Mouse (Mus musculus): ENCODE results near the gene Gria1.

Gene Gria1

DNA sequence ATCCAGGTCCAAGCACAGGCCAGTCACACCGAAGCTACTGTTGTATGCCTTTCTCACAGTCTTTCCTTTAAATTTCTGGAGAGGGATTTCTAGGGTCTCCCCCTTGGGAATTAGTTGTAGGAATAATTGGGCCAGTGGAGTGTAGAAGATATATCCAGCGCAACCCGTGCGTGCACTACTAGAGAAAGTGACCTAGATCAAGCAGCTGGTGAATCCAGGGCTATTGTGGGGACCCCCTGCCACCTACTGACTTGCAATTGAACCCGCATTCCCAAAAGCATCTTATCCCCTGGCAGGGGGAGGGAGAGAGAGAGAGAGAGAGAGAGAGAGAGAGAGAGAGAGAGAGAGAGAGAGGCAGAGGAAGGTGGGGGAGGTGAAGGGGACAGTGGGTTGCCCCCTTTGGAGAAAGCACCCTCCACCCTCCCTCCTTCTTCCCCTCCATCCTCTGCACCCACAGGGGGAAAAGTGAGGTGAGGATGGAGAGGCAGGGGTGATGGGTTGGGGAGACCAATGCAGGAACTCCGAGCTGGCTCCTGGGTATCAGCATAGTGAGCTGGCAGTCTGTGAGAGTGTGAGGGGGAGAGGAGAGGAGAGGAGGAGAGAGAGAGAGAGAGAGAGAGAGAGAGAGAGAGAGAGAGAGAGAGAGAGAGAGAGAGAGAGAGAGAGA, at the start of gene Gria1:
TSS of gene Gria1 (plus strand) at position 364 of the 667 bp plus-strand sequence.
- no peak for DNase-seq (ENCODE audit: extremely low spot score, low read depth, low spot score)

DNA sequence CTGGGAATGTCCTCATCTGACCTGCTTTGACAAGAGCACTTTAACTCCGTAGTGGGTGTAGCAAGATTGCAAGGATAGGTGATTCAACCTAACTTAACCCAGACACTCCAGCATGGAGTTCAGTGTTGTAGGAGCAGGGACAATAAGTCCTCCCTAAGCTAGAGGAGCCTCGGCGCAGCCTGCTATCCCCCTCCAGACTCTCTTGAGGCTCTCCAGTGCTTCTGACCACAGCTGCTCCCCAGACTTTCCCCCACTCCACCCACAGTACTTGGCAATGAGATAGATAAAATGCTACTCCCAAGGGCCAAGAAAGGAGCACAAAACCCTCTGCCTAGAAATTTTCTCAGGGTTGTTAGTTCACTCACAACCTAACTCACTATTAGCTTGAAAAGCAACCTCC, 49.4 kb upstream of the Gria1 start:
- no peak for DNase-seq (ENCODE audit: extremely low spot score, low read depth, low spot score)

DNA sequence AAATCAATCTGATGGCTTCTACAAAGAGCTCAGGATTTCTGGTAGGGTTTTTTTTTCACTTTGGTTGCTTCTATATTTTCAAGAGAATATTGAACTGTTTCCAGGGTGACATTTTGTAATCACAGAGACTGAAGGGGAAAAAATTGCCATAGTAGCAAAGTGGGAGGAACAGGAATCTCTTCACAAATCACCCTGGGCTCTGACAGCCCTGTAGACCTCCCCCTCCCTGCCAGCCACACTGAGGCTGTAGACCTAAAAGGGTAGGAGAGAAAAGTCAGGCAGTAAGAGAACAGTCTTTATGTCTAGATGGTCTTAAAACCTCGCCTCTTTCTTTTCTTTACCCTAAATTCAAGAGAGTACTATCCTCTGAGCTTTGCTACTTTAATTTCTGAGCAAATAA, 38.4 kb upstream of the Gria1 start:
- DNase-seq (ENCODE audit: extremely low spot score, low read depth, low spot score) = no peak

DNA sequence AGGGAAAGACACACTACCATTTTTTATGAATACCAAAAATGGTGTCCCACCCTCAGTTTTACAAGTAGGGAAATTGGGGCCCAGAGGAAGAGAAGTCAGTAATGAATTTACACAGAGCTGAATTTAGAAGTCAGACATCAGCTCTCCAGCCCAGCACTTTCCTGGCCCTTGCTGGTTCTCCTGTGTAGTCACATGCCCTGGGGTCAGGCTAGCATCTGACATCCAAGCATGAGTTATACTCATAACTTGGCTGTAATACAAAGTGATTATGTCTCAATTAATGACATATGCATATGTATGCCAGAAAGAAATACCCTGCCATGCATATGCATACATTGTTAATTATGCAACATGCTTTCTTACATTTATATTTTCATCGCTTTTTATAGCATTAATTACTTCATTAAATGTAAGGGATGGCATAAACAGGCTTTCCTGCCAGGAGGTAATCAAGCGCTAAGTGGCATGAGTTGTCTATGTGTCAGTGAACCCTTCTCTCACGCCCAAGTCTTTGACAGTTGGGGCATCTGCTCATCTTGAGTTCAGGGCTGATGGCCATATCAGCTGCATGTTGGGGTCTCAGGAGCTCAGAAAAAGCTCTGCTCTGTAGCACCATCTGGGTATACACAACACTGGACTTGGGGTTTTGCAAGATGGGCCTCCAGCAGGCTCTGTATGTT, 26.7 kb upstream of the Gria1 start:
- DNase-seq (ENCODE audit: extremely low spot score, low read depth, low spot score) = no peak

DNA sequence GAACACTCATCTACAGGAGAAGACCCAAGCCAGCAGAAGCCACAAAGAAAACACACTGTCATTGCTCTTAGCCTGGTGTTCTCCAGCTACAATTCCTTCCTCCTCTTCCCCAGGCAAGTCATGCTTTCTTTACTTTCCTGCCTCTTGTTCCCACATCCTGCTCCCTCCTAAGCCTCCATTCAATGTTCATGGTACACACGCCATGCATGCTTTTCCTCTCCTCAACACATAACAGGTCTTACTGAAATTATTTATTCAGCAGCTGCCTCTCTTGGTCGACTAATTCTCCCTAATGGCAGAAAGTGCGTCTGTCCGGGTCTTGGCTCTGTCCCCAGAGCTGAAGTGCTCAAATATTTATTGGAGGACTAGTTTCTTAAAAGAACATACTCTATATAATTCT, 25.7 kb upstream of the Gria1 start:
- DNase-seq (ENCODE audit: extremely low spot score, low read depth, low spot score) = no peak

DNA sequence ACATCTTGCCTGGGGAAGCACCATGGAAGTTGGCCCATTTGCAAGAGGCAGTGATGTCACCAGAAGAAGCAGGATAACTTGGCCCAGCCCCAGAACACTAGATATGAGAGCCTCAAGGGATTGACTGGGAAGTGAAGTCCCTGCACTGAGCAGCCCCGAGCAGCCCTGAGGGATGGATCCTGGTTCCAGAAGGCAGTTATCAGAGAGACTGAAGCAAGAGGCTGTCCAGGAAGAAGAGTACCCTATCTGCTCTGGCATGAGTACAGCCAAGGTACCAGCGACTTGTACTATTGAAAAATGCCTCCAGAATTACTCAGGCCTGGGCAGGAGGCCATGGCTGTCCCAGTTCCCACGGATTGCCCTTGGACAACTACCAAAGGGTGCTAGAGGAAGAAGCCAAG, 11.6 kb upstream of the Gria1 start:
- no peak for DNase-seq (ENCODE audit: extremely low spot score, low read depth, low spot score)

DNA sequence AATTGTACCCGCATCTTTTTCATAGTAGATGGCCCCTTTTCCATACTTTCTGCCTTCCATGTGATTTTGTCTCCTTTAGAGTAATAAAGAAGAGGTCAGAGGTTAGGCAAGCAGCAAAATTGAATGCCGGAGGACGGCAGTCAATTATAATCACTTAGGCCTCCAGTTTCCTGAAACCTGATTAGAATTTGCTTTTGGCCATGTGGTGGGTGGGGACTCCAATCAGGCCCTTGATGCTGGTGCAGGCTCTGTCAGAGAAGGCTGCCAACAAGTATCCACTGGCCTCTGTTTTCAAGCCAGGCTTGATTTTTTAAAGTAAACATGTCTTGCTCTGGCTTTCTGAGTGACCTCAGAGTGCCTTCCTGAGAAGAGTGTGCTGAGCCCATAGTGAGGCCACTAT, 6.6 kb upstream of the Gria1 start:
- DNase-seq (ENCODE audit: extremely low spot score, low read depth, low spot score) = no peak

DNA sequence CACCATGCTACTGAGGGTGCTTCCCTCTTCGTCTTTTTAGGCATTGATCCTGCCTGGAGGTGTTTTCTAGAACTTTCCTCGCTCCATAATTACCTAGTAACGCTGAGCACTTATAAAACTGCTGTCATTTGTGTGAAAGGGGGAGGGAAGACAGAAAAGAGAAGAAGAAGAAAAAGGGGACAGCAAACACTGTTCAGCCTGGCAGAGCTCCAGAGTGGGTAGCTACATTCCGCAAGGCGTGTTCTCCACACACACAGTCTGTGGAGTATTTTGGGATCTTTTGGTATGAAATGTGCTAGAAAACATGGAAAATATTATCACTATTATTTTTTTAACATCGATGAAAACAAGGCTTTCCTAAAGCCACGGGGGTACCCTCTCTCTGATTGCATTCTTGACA, 5.8 kb upstream of the Gria1 start:
- no peak for DNase-seq (ENCODE audit: extremely low spot score, low read depth, low spot score)

DNA sequence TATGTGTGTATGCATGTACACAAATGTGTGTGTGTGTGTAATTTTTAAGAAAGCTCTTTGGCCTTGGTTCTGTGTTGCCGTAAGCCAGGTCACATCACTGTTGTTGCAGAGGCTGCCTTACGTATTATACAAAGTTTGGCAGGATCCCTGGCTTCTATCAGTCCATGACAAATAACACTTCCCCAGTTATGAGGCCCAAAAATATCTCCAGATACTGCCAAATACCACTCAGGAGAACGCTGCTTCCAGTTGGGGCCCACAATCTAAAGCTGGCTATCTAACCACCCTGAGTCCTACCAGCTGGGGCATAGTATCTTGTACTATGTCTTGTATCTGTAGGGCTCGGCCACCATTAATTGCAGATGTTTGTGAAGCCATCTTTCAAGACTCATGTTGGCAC, 3.4 kb upstream of the Gria1 start:
- no peak for DNase-seq (ENCODE audit: extremely low spot score, low read depth, low spot score)

DNA sequence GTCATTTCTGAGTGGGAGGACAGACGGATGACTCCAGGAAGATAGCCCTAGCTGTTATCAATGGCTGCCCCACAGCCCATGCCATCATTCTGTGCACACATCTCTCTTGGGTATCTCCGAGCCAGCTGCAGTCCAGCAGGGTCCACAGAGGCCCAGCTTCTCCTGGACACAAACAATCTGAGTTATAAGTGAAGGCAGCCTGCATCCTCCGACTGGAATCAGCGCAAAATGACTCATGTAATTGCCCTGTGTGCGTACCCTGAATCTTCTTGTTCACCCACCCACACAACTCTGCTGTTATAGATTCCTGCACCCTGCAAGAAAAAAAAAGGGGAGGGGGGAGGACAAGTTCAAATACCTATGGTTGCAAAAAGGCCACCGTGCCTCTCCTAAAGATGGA, 576 bp upstream of the Gria1 start:
- DNase-seq (ENCODE audit: extremely low spot score, low read depth, low spot score) = no peak

DNA sequence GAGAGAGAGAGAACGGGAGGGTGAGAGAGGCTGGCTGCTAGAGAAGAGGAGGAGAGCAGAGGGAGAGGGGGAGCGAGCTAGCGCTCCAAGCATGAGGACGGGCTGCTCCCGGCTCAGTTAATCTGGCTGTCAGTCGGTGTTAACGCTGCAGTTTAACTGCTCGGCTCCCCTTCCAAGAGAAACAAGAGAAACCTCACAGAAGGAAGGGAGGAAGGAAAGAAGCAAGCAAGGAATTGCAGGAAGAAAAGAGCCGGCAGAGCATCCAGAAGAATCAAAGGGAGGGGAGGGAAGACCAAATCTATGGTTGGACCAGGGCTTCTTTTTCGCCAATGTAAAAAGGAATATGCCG, 478 bp downstream of the Gria1 start:
- DNase-seq (ENCODE audit: extremely low spot score, low read depth, low spot score) = no peak

DNA sequence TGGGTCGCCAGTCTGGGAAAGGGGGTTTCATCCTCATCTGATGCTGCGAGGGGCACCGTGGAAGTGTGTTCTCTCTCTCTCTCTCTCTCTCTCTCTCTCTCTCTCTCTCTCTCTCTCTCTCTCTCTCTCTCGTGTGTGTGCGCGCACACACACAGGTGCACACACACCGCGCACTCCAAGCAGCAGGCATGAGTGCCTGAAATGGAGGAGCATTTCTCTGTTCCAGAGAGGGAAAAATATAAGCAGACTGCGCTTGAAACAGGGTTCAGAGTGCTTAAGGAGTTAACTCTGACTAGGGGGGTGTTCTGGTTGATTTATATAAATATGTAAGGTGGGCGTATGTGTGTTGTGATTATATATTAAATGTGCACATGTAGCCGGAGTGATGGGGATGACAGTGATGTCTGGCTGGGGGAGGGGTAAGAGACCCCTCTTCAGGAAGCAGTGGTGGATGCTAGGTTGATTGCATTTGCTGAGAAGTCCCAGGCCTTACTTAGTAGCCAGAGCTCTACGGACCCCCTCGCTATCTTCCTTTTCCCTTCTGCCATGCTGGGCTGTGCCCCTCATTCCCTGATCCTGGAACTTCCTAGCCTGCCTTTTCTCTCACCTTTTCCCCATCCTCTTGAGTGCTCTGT, 1.2 kb downstream of the Gria1 start:
- no peak for DNase-seq (ENCODE audit: extremely low spot score, low read depth, low spot score)

DNA sequence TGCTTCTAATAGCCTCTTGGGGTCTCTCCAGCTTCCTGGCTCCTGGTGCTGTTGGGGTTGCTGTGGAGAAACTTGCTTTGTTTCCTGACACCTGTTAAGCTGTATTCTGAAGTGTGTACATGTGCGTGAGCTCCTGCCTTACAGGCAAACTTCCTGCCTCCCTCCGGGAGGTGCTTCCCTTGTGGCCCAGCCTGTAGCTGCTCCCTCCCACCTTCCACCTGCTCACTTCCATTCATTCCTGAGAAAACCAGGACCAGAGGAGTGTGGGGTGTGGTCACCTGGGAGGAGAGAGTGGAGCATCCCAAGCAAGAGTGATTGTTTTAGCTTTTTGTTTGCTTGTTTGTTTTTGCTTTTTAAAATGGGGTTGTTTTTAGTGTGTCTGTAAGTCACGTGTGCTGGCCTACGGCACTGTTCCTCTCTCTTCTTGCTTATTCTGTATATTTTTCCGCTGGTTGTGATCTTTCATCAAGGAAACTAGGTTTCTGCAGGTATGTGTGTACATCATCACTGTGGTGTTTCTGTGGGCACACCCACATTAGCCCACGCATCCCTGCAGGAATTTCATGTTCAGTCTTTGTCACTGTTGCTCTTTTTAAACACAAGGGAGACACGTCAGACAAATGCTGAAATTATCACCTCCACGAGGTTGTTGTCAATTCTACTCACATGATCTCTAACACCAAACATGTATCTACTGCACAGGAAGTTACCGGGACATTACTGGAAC, 2.4 kb downstream of the Gria1 start:
- DNase-seq (ENCODE audit: extremely low spot score, low read depth, low spot score) = no peak

DNA sequence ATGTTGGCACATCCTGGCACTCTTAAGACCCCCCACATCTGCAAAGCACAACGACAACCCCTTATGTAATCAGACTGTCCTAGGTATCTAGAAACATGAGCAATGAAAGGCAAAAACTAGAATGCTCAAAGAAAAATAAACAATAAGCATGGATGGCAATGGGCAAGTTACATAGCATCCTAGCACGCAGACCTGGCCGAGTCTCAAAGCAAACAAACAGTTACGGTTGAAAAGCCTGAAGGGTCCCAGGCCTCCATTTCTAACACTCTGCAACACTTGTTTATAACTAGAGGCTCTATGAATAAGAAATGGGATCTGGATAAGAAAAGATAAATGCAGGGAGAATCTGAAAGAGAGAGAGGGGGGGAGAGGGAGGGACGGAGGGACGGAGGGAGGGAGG, 3.2 kb downstream of the Gria1 start:
- no peak for DNase-seq (ENCODE audit: extremely low spot score, low read depth, low spot score)

DNA sequence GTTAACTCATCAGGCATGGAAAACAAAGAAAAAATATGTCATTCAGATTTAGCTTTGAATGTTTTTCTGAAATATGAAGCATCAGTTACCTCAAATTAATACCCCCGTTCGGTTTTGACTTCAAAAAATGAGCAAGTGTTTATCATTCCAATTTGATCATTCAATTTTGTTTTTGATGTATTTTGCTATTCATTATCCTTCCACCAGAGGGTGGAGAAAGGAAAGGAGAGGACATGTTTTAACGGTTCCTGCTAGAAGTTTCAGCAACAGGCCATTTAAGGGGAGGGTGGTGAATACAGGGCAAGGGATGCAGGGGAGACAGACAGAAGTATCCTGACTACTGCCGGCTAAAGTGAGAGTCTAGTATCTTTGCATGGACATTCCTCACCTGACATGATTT, 7.3 kb downstream of the Gria1 start:
- DNase-seq (ENCODE audit: extremely low spot score, low read depth, low spot score) = no peak

DNA sequence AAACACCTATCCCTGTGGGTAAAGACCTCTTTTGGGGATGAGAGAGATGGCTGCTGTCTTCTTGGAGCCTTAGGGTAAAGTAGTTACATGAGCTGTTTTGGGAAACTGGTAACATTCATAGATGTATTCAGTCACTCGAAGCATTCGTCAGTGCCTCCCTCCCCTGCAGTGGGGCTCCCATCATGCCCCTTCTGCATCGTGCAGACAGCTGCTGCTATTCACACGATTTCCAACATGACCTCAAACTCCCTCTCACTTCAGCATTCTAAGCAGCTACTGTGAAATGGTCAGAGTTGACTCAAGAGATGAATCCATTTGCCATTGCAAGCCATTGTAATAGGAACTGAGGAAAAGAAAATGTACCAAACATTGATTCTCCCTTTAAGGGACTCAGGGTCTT, 11.2 kb downstream of the Gria1 start:
- DNase-seq (ENCODE audit: extremely low spot score, low read depth, low spot score) = no peak

DNA sequence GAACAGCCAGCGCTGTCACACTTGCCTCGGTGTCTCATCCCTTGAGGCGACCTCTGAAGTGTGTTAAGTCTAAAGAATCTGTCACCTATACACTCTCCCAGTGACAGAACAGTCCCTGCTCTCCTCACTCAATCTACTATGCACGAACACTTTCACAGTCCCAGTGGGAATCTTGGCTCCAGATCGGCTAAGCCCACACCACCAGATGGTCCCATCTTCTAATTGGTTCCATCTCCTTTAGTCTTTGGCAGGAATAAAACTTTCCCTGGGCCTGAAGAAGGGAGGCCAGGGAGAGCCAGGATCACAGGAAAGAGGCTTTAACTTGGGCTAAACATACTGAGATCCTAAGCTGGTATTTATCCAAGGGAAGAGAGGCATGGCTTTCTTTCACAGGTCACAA, 19.3 kb downstream of the Gria1 start:
- DNase-seq (ENCODE audit: extremely low spot score, low read depth, low spot score) = no peak

DNA sequence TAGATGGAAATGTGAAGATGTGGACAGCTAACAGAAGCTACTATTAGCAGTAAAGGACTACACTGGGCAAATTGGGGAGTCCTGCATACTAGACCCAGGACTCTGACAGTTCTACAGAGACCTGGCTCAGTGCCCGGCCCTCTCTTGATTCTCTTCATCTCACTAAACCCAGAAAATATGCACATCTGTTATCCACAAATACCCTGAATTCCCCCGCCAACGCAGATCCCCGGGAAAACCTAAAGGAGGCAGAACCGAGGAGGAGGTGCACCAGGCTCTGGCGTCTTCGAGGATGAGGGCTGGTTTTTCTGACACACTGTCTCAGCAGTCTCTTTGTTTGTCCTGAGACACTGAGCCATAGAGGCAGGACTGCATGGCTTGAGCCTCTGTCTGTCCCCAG, 27.6 kb downstream of the Gria1 start:
- DNase-seq (ENCODE audit: extremely low spot score, low read depth, low spot score) = no peak

DNA sequence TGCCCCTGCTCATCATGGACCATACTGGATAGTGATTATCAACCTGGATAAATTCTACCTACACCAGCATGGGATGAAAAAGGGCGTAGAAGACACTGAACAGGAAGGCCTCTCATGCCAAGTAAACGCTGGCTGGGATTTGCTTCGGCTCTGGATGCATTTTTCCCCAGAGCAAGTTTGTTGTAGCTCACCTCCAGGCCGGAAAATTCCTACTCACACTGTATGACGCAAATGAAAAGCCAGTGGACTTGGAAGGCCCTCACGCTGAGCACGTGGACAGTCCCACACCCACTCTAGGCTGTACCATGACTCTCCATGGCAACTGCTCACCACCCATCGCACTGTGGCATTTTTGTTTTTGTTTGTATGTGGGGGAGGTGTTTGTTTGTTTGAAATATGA, 28.1 kb downstream of the Gria1 start:
- DNase-seq (ENCODE audit: extremely low spot score, low read depth, low spot score) = no peak

DNA sequence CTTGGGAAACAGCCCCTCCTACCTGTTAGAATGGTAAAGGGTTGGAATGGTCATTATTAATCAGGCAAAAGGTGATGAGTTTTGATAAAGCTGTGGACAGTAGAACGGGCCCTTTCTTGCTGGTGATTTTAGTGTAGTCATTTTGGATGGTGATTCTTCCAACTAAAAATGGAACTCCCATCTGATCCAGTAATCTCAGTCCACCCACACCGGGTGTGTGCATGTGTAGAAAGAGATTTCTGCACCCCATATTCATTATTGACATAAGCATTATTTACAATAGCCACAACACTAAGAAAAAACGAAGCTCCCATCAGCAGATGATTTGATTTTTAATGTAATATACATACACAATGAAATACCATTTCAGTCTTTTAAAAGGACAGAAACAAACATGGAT, 30.9 kb downstream of the Gria1 start:
- DNase-seq (ENCODE audit: extremely low spot score, low read depth, low spot score) = no peak

DNA sequence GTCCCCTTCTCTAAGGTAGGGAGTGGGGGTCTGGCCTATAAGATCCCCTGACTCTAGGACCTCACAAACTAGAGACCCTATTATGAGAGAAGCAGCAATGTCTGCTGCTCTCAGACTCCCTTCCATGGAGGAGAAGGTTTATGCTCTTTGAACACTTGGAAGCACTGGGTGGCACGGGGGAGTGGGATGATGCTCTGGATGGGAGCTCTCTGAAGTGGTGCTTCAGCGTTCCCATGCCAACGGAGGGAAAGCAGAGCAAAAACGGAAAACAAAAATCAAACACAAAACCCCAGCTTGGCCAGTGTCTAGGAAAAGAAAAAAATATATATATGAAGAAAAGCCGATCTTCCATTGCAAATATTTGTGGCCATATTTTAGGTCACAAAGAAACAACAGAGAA, 33.0 kb downstream of the Gria1 start:
- no peak for DNase-seq (ENCODE audit: extremely low spot score, low read depth, low spot score)

Data from hindlimb bud, embryonic 11.5 days (tissue).